Mouse (Mus musculus) stomach, postnatal 0 days (tissue): ENCODE measurements at regions not wholly inside any gene's neighbourhood (a gene's known extent, or its start where the extent isn't known, plus 50 kb on each side); places are given as distances from the start of the nearest gene placed in this dataset.

Experiments
- CTCF ChIP-seq: IDR thresholded peaks from 2 replicates; pipeline ENCODE4 v1.5.1; 2016; ENCODE audit warnings: antibody characterized with exemption, low read depth, mild to moderate bottlenecking, moderate library complexity
- EP300 ChIP-seq: optimal IDR thresholded peaks from 2 replicates; pipeline ENCODE3; 2016; ENCODE audit warnings: antibody characterized with exemption

GRCm38 (mm10) chr6:67169873-67170673, 67.9 kb upstream of the Serbp1 start:
- TF ChIP-seq CTCF (peak; percentile 91), EP300 (no peak)
